Mouse (Mus musculus): ENCODE data around the gene Greb1.

GRCm38 (mm10) chr12:16656906-16657875 is 143.5 kb downstream of the Greb1 start:
- no peak for TF ChIP-seq GATA1 (IDR thresholded peaks at IDR 0.05; ENCODE audit: low read length)
- TF ChIP-seq TAL1 (IDR thresholded peaks at IDR 0.05; ENCODE audit: low read length) = no peak
